Mouse (Mus musculus): Measurements from ENCODE around the gene Rab37. TPM values are rescaled to one million over a fixed set of nuclear protein-coding genes. Genes with fewer than 3 reads are reported as not detected.

Rab37 gene
- polyA plus RNA-seq, 1 experiment from 2014 or later: 2.3 TPM

DNA sequence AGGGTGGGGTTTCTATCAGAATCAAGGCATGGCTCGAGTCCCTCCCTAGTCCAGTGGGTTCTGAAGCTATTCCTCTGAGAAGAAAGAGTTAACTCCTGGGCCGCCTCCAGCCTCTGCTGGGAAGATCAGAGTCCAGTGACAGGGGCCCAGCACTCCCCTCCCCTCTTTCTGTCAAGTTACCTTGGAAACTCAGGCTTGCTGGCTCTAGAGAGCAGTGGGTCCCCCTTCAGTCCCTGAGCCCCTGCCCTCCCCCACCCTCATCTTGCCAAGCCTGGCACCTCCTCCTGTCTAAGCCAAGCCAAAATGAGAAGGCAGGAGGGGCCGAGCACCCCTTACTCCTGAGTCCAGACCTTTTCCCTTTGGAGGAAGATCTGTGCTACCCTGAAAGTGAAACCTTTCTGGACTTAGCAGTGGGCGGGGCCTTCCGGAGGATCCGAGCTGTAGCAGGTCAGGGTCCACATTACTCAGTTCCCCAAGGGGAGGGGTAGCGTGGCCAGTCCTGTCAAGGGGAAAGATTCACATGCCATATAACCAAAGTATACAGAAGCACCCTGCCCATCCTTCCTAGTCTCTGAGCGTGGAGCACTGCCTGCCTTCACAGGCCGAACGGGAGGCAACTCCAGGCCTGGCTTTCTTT is 86.4 kb downstream of the Rab37 start:
- peak; percentile 19 for ATAC-seq (ENCODE audit: insufficient read depth, low FRiP score)
- peak overlapping the region; percentile 17 for H3K4me3 ChIP-seq (replicated peaks; ENCODE audit: low read length)
- no peaks in the 10 kb centered on the region for H3K27me3 ChIP-seq (ENCODE audit: control insufficient read depth, insufficient read depth, low read length)
- WGBS: 23% methylated on average over 10 of the region's 10 CpGs
- H3K4me1 ChIP-seq (ENCODE audit: control insufficient read depth, insufficient read depth, low read length): peaks cover 58% of the 10 kb centered on the region
- H3K9ac ChIP-seq (ENCODE audit: low read length): peak overlapping the region; percentile 41
- H3K4me2 ChIP-seq (ENCODE audit: low read depth, low read length): peak overlapping the region; percentile 40
- peak overlapping the region; percentile 76 for H3K27ac ChIP-seq (ENCODE audit: low read length)
- H3K36me3 ChIP-seq (ENCODE audit: control insufficient read depth, insufficient read depth, low read length): no peaks in the 10 kb centered on the region
- H3K9me3 ChIP-seq (replicated peaks; ENCODE audit: control insufficient read depth, low read length): no peaks in the 10 kb centered on the region

DNA sequence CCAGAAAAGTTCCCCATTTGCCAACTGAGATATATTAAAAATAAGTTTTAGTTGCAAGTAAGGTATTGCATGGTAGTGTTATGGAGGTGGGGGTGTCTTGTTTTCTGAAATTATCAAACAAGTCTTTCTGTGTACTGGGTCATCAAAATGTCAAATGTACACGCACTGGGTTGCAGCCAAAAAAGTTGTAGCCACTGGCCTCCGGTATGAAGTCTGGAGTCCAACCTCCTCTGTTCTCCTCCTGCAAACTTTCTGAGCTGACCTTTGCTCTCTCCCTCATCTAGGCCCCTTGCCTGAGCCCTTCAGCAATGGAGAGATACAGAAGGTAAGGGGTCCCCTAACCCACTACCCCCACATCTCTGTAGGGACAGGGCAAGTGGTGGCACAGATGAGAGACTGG is 87.5 kb downstream of the Rab37 start:
- Histone ChIP-seq H3K4me3 (replicated peaks; ENCODE audit: low read length) (no peak overlapping the region), H3K9me3 (replicated peaks; ENCODE audit: control insufficient read depth, low read length) (no peaks in the 10 kb centered on the region), H3K4me2 (ENCODE audit: low read depth, low read length) (no peak overlapping the region), H3K27ac (ENCODE audit: low read length) (peak overlapping the region; percentile 17; the same call in 1 of the 2 replicates), H3K27me3 (ENCODE audit: control insufficient read depth, insufficient read depth, low read length) (no peaks in the 10 kb centered on the region), H3K36me3 (ENCODE audit: control insufficient read depth, insufficient read depth, low read length) (no peaks in the 10 kb centered on the region), H3K4me1 (ENCODE audit: control insufficient read depth, insufficient read depth, low read length) (peaks cover 47% of the 10 kb centered on the region), H3K9ac (ENCODE audit: low read length) (no peak overlapping the region)
- ATAC-seq (ENCODE audit: insufficient read depth, low FRiP score): no peak
- WGBS: 50% methylated on average over 2 of the region's 2 CpGs

DNA sequence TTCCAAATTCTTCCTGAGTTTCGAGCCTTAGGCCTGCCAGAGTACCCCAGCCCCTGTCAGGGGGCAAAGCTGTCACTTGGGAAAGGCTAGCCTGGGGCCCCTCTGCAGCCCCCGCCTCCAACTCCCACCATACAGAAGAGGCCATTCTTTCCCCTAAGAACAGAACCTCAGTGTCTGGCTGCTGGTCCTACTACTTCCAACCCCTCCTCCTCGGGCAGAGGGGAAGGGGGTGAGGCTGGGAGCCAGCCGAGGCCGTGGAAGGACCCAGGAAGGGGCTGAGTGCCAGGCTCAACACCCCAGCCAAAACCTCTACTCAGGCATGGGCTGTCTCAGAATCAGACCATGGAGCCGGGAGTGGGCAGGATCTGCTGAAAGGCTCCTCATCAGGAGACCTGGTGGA is 88.0 kb downstream of the Rab37 start:
- Histone ChIP-seq H3K9me3 (replicated peaks; ENCODE audit: control insufficient read depth, low read length) (no peaks in the 10 kb centered on the region), H3K36me3 (ENCODE audit: control insufficient read depth, insufficient read depth, low read length) (no peaks in the 10 kb centered on the region), H3K9ac (ENCODE audit: low read length) (no peak overlapping the region), H3K27me3 (ENCODE audit: control insufficient read depth, insufficient read depth, low read length) (no peaks in the 10 kb centered on the region), H3K4me3 (replicated peaks; ENCODE audit: low read length) (no peak overlapping the region), H3K4me2 (ENCODE audit: low read depth, low read length) (no peak overlapping the region), H3K27ac (ENCODE audit: low read length) (peak overlapping the region; percentile 17; the same call in 1 of the 2 replicates), H3K4me1 (ENCODE audit: control insufficient read depth, insufficient read depth, low read length) (peaks cover 43% of the 10 kb centered on the region)
- WGBS: 50% methylated on average over 6 of the region's 6 CpGs
- ATAC-seq (ENCODE audit: insufficient read depth, low FRiP score): peak; percentile 17; the same call in 1 of the 2 replicates

DNA sequence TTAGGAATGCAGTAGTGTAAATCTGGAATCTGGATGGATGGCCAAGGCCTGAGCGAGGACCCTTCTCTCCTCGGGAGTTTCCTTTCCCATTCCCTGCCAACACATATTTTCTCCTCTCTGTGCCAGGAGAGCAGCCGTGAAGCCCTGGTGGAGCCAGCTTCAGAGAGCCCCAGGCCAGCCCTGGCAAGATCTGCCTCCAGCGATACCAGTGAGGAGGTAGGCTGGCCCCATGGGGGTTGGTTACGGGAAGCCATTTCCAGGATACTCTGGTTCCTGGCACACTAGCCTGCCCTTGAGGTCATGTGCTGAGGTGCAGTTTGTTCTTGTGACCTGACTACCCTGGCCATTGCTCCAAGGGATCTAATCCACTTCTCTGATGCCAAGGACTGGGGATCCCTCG is 88.7 kb downstream of the Rab37 start:
- no peaks in the 10 kb centered on the region for H3K36me3 ChIP-seq (ENCODE audit: control insufficient read depth, insufficient read depth, low read length)
- H3K27ac ChIP-seq (ENCODE audit: low read length): peak overlapping the region; percentile 9; the same call in 1 of the 2 replicates
- no peak for ATAC-seq (ENCODE audit: insufficient read depth, low FRiP score)
- H3K4me1 ChIP-seq (ENCODE audit: control insufficient read depth, insufficient read depth, low read length): peaks cover 36% of the 10 kb centered on the region
- H3K27me3 ChIP-seq (ENCODE audit: control insufficient read depth, insufficient read depth, low read length): no peaks in the 10 kb centered on the region
- H3K9me3 ChIP-seq (replicated peaks; ENCODE audit: control insufficient read depth, low read length): no peaks in the 10 kb centered on the region
- no peak overlapping the region for H3K4me3 ChIP-seq (replicated peaks; ENCODE audit: low read length)
- 64% methylated on average over 6 of the region's 6 CpGs for WGBS
- H3K4me2 ChIP-seq (ENCODE audit: low read depth, low read length): no peak overlapping the region
- no peak overlapping the region for H3K9ac ChIP-seq (ENCODE audit: low read length)

DNA sequence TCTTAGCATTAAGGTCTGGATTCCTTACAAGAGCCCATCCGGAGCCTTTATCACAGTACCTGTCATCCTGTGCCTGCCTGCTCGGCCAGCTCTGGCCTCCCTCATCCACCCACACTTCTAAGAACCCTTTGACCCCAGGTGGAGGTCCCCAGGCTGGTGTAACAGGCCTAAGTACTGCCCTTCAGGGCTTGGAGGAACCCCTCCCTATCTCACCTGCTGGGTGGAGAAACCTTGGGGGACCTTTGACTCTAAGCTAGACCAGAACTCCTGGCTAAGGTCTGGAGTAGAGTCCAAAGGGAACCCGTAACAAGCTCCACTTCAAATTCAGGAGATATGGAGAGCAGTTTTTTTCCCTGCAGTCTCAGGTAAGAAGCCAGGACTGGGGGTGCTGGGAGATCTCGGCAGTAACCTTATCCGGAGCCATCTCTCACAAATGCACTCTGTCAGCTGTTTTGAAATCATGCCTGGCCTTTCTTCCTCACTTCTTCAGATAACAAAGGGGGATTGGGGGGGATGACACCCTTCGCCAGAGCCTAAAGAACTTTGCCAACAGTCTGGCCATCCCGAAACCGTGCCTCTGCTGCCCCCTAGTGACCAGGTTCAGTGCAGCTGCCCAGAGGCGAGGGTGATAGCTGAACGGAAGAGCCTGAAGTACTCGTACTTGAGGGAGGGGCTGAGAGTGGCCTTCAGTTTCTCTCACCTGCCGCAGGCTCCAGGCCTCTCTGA is 90.8 kb downstream of the Rab37 start:
- H3K27ac ChIP-seq (ENCODE audit: low read length): no peak overlapping the region
- peaks cover 24% of the 10 kb centered on the region for H3K4me1 ChIP-seq (ENCODE audit: control insufficient read depth, insufficient read depth, low read length)
- H3K27me3 ChIP-seq (ENCODE audit: control insufficient read depth, insufficient read depth, low read length): no peaks in the 10 kb centered on the region
- no peaks in the 10 kb centered on the region for H3K36me3 ChIP-seq (ENCODE audit: control insufficient read depth, insufficient read depth, low read length)
- ATAC-seq (ENCODE audit: insufficient read depth, low FRiP score): no peak
- H3K4me2 ChIP-seq (ENCODE audit: low read depth, low read length): no peak overlapping the region
- H3K9ac ChIP-seq (ENCODE audit: low read length): 0 out of 2 replicates have a peak overlapping the region, but pooled peaks have one; percentile 2
- H3K9me3 ChIP-seq (replicated peaks; ENCODE audit: control insufficient read depth, low read length): no peaks in the 10 kb centered on the region
- no peak overlapping the region for H3K4me3 ChIP-seq (replicated peaks; ENCODE audit: low read length)
- WGBS: 21% methylated on average over 12 of the region's 12 CpGs

DNA sequence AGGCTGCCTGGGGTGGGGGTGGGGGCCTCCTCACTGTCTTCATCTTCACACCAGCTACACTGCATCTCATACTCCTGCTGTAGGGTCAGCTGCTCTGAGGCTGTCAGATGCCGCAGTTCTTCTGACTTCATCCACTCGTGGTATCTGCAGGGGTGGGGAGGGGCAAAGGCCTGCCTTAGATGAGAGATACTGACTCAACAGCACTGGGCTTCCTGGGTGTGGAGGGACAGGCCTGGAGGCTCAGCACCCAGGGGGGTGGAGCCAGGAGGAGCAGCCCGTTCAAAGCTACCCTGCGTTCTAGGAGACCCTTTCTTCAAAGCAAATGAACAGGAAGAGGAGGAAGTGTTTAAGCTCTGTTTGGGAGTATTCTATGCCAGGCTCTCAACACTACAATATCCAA is 93.7 kb downstream of the Rab37 start:
- H3K9me3 ChIP-seq (replicated peaks; ENCODE audit: control insufficient read depth, low read length): no peaks in the 10 kb centered on the region
- peaks cover 11% of the 10 kb centered on the region for H3K4me1 ChIP-seq (ENCODE audit: control insufficient read depth, insufficient read depth, low read length)
- H3K36me3 ChIP-seq (ENCODE audit: control insufficient read depth, insufficient read depth, low read length): no peaks in the 10 kb centered on the region
- H3K27ac ChIP-seq (ENCODE audit: low read length): no peak overlapping the region
- H3K4me2 ChIP-seq (ENCODE audit: low read depth, low read length): no peak overlapping the region
- ATAC-seq (ENCODE audit: insufficient read depth, low FRiP score): no peak
- H3K27me3 ChIP-seq (ENCODE audit: control insufficient read depth, insufficient read depth, low read length): no peaks in the 10 kb centered on the region
- H3K9ac ChIP-seq (ENCODE audit: low read length): no peak overlapping the region; the same call in 1 of the 2 replicates
- 39% methylated on average over 4 of the region's 4 CpGs for WGBS
- H3K4me3 ChIP-seq (replicated peaks; ENCODE audit: low read length): no peak overlapping the region

DNA sequence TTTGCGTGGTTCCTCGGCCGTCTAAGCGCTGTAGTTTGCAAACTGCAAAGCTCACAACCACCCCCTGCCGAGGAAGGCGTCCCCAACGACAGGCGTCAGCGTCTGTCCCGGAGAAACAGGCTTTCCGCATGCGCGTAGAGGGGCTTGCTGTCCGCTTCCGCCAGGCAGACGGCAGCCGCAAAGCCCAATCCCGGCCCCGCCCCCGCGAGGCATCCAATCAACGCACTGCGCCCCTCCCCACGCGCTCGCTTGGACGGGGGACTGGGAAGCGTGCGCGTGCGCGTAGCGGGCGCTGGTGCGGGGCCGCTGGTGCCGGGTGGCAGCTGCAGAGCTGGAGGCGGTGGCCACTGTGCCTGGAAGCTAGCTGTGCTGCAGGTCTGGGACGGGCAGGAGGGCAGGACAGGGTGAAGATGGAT is 96.0 kb downstream of the Rab37 start, which contains the start of gene Tmem104:
TSS of gene Tmem104 (plus strand) at position 264 of the 416 bp plus-strand sequence.
- no peaks in the 10 kb centered on the region for H3K9me3 ChIP-seq (replicated peaks; ENCODE audit: control insufficient read depth, low read length)

DNA sequence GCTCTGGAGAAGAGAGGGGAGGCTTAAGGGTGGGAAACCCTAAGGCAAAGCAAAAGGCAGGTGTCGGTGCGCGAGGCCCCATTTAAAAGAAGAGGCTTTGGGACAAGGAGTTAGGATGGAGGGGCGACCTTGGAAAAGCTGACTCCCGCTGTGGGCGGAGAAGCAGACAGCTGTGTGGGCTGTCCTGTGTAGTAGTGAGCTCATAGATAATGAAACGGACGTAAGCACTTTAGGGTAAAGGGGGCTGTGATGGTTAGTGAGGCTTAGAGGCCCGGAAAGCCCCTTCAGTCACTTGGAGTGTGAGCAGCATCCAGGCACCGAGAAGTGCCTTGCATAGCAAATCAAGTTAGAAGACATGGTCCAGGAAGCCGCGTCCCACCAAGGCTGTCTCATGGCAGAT is 96.5 kb downstream of the Rab37 start, which contains the start of gene Nat9:
TSS of gene Nat9 (minus strand) at position 167 of the 400 bp plus-strand sequence.
- peaks cover 11% of the 10 kb centered on the region for H3K4me1 ChIP-seq (ENCODE audit: control insufficient read depth, insufficient read depth, low read length)
- 4% methylated on average over 12 of the region's 12 CpGs for WGBS
- H3K27ac ChIP-seq (ENCODE audit: low read length): peak within 1 kb of the TSS; percentile 84
- ATAC-seq (ENCODE audit: insufficient read depth, low FRiP score): peak; percentile 4; the same call in 1 of the 2 replicates
- peak within 1 kb of the TSS; percentile 75 for H3K4me3 ChIP-seq (replicated peaks; ENCODE audit: low read length)
- no peaks in the 10 kb centered on the region for H3K36me3 ChIP-seq (ENCODE audit: control insufficient read depth, insufficient read depth, low read length)
- peak within 1 kb of the TSS; percentile 97 for H3K4me2 ChIP-seq (ENCODE audit: low read depth, low read length)
- peak within 1 kb of the TSS; percentile 85 for H3K9ac ChIP-seq (ENCODE audit: low read length)
- no peaks in the 10 kb centered on the region for H3K27me3 ChIP-seq (ENCODE audit: control insufficient read depth, insufficient read depth, low read length)
- no peaks in the 10 kb centered on the region for H3K9me3 ChIP-seq (replicated peaks; ENCODE audit: control insufficient read depth, low read length)

More for the DNA sequence above, 96.0 kb downstream of the Rab37 start, which contains the start of gene Tmem104:
- under 1% methylated on average over 39 of the region's 39 CpGs for WGBS
- Histone ChIP-seq H3K27me3 (ENCODE audit: control insufficient read depth, insufficient read depth, low read length) (no peaks in the 10 kb centered on the region), H3K36me3 (ENCODE audit: control insufficient read depth, insufficient read depth, low read length) (no peaks in the 10 kb centered on the region), H3K27ac (ENCODE audit: low read length) (peak within 1 kb of the TSS; percentile 84), H3K9ac (ENCODE audit: low read length) (peak within 1 kb of the TSS; percentile 85), H3K4me2 (ENCODE audit: low read depth, low read length) (peak within 1 kb of the TSS; percentile 97), H3K4me1 (ENCODE audit: control insufficient read depth, insufficient read depth, low read length) (peaks cover 11% of the 10 kb centered on the region), H3K4me3 (replicated peaks; ENCODE audit: low read length) (peak within 1 kb of the TSS; percentile 75)
- ATAC-seq (ENCODE audit: insufficient read depth, low FRiP score): peak; percentile 94

Measured in stomach, embryonic 16.5 days (tissue).